Mouse (Mus musculus): Measurements from ENCODE around the gene Zfp560.
A peak's percentile ranks its signal among the peaks of the same experiment; 100 is the strongest.
"Not testable (repeated sequence)": the region's sequence is repeated elsewhere in the genome, so short reads cannot be mapped to it uniquely, and the experiment has no call there.

Zfp560 gene

DNA sequence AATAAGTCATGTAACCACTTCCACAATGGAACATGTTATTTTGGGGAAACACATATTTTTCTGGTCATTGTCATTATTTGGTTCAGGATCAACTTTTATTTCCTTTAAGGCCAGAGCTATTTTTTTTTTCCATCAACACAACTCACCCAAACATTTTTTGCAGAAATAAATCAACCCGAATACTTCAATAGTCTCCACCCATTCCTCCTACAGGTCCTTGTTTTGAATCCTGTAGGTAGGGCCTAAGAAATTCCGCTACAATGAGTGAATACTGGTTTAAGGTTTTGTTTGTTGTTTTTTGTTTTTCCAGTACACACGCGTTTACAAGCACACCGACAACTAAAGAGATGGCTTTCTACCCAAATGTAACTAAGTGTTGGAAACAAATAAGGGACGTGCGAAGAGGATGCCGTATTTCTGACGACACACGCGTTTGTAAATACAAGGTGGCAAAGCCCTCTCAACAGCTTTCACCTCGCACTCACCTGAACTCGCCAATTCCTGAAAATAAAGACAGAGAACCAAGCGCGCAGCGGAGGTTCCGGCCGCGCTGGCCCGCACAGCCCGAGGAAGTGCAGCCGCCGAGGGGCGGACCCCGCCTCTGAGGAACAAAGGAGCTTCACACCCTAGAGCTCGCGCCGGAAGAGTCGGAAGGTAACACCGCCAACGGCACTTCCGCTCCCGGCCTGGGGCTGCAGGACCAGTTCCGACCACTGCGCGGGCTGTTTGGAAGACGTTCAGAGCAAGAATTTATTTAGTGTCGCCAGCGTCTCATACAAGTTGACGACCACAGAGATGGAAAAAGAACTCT lies at the start of gene Zfp560:
Gene Zfp560 (minus strand): TSS at position 646 of the 811 bp plus-strand sequence.
- DNase-seq (ENCODE audit: low spot score): peak; percentile 75

DNA sequence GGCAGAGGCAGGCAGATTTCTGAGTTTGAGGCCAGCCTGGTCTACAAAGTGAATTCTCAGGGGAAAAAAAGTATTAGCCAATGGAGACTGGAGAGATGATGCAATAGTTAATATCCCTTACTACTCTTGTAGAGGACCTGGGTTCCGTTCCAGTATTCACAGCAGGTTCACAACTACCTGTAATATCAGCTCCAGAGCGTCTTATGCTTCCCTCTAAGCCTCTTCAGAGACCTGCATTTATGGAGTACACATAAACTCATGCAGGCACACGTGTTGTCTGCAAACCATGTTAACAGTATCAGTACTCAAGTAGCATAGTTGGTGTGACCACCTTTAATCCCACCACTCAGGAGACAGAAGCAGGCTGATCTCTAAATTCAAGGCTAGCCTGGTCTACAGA lies 45.0 kb upstream of the Zfp560 start:
- no peak for DNase-seq (ENCODE audit: low spot score)

DNA sequence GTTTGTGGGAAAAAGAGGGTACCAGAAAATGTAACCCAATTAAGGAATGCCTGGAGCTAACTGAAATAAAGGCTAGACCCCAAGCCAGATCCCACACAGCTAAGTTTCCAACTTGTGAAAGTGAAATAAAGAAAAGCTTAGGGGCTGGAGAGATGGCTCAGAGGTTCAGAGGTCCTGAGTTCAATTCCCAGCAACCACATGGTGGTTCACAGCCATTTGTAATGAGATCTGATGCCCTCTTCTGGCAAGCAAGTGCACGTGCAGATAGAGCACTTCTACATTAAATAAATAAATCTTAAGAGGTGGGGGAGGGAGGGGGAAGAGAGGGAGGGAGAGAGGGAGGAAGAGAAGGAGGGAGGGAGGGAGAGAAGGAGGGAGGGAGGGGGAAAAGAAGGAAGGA lies 26.5 kb upstream of the Zfp560 start:
- no peak for DNase-seq (ENCODE audit: low spot score)

DNA sequence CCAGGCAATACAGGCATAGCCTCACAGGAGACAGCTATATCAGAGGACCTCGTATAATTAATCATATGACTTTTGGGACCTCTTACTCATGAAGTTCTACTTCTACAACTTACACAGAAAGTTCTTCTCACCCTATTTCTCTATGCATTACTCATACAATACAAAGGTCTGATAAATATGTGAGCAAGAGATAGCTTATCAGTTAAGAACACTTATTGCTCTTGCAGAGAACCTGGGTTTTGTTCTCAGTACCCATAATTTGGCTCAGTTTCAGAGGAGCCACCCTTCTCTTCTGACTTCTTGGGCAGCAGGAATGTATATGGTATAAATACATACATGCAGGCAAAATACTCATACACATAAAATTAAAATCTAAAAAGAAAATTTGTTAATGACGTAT lies 24.3 kb upstream of the Zfp560 start:
- DNase-seq (ENCODE audit: low spot score): no peak

DNA sequence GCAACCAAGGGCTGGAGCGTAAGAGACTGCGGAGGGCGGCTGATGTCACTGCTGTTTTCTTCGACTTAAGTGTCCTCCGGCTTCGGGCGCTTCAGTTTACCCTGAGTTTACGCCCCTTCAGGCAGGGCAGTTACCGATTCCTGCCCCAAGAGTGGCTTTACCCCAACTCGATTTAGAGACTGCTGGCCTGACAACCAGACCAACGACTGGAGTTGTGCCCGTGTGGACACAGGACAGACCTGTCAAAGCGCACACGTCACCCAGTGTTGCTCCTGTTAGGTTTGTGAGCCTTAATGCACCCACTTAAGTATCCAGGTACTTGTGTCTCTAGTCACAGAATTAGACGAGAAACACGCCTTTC lies 346 bp upstream of the Zfp560 start:
- DNase-seq (ENCODE audit: low spot score): no peak

DNA sequence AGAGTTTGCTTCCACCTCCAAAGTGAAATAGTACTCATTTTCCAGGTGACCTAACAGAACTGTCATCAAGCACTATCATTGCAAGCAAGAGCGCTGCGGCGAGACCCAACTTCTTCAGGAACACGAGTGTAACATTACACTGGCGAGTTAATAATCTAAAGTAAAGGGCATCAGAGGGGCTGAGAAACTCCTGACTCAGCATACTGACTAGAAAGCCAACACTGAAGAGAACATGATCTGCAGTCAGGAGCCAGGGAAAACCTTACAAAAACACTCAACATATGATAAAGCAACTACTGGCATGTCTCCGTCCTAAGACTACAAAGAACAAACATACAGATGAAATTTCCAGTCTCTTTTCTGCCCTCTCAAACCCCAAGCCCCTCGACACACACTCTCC lies 1.3 kb downstream of the Zfp560 start:
- no peak for DNase-seq (ENCODE audit: low spot score)

DNA sequence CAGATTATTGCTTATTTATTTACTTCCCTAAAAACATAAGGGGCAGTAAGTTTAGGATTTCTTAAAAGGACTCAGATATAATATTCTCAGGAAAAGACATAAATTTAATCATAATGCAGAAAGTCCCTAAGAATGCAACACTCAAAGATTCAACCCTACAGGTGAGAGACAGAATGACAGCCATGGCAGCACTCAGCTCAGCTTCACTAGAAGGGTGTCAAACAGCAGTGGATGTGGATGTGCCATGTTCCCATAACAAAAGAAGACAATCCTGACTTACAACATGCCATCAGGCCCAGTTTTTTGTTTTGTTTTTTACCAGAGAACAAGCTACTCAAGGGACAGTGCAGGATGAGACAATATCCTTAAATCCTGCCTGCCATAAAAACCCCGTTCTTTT lies 10.3 kb downstream of the Zfp560 start:
- no peak for DNase-seq (ENCODE audit: low spot score)

DNA sequence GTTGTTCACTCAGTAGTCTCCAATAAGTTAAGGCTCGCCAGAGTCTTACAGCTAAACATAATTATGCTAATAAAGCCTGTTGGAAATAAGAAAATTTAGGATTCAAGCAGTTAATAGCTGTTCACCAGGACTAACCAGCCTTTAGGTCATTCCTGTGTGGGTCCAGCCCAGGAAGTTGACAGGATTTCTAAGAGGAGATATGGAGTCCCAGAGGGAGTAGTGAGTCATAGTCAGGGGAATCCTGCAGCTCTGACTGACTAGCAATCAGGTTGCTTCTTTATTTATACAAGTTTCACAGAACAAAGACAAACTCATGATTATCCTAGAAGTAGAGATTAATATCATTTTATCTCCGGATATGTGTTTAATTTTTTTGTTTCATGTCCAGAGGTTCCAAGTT lies 17.7 kb downstream of the Zfp560 start:
- no peak for DNase-seq (ENCODE audit: low spot score)

DNA sequence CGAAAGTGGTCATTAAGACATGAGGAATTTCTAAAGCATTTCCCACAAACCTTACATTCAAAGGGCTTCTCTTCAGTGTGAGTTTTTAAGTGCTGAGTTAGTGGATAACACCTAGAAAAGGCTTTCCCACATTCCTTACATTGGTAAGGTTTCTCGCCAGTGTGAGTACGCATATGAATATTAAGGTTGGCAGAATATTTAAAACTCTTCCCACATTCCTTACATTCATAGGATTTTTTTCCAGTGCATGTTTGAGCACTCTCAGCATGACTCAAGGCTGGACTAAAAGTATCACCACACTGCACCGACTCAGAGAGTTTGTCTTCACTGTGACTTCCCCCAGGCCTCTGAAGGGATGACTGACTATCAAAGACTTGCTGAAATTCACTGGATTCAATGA lies 36.5 kb downstream of the Zfp560 start:
- no peak for DNase-seq (ENCODE audit: low spot score)

DNA sequence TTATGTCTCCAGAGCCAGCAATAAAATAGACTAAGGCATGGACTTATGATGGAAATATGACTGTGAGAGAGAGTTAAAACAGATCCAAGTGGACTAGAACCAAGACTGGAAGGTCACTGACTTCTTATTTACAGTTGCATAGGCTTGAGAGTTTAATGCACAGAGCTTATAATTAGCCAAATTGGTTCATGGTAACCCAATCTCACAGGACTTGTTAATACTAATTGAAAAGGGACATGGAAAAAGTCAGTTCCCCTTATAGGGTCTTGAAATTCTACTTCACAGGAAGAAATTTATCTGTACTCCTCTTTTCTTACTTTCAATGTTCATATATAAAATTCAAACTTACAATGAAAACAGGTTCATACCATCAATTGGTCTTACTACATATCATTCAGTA lies 49.0 kb downstream of the Zfp560 start, which contains the start of gene Olfr18:
Gene Olfr18 (minus strand): TSS at position 101 of the 400 bp plus-strand sequence.
- no peak for DNase-seq (ENCODE audit: low spot score)

DNA sequence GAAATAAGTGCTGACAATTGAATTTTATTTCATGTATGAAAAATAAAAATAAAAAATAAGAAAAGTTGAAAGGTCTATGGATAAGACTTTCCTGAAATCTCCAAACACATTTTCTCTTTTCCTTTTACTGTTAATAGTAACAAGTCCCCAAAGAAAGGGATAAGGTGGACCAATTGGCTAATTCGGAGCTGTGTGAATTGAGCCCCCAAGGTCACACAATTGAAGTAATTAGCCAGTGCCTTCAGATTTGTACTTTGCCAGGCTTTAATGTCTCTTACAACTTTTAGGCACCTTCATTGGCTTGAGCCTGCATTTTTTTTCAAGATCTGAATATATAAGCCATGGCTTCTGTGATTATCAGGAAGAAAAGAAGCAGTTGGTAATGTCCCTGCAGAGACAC lies 86.7 kb downstream of the Zfp560 start, which contains the start of gene Olfr873:
Gene Olfr873 (plus strand): TSS at position 301 of the 400 bp plus-strand sequence.
- DNase-seq (ENCODE audit: low spot score): no peak

DNA sequence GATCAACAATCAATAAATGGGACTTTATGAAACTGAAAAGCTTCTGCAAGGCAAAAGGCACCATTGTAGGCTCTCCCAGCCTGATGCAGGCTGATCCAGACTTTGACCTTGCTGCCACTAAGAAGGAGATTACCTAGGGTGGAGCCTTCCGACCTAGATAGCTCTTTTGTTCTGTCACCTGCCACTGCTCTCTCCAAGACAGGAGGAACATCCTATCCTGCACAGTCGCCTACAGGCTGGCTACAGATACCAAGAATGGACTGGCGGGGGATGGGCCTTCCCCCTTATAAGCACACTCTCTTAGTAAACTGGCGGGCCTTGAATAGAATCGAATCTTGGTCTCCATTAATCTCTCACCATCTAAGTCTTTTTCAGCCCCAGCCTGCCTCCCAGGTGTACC lies 89.4 kb downstream of the Zfp560 start:
- DNase-seq (ENCODE audit: low spot score): not testable (repeated sequence)

All from ovary, postnatal 10 days (tissue).